Mouse (Mus musculus): ENCODE results near the gene Urm1.

DNA sequence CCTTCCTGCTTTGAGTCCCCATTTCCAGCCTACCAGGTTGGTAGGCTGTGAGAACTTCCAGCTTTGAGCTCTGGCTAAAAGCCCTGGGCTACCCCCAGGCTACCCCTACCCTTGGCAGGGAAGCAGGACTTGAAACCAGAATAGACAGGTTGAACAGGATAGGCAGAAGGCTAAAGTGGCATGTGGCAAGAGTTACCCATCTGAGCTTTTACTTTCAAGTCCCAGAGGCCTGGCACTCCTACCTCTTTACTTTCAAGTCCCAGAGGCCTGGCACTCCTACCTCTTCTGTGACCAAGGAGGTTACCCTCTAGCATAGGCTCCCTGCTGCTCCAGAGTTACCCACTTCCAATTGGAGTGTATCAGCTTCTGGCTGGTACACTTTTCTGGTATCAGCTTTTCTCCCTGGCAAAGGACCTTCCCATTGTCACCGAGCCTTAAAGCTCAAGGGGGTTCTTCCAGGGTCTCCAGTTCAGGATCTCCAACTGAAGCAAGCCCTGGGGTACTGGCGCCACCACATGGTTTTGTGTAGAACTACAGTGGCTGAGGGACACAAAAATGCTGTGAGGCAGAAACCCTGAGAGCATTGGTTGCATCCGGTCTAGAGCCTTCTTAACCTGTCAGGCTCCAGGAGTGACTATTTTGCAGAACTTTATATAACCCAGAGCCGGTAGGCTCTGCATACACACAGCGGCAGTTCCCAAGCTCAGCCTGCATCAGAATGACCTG lies 39.0 kb downstream of the Urm1 start:
- TF ChIP-seq CTCF (IDR thresholded peaks at IDR 0.05; ENCODE audit: extremely low read depth, insufficient read length, insufficient replicate concordance, low read depth, low read length) (peak; percentile 56; the same call in 1 of the 2 replicates), POLR2A (IDR thresholded peaks at IDR 0.05; ENCODE audit: low read depth, low read length) (no peak)
